Mouse (Mus musculus): ENCODE results near the gene Madd.

DNA sequence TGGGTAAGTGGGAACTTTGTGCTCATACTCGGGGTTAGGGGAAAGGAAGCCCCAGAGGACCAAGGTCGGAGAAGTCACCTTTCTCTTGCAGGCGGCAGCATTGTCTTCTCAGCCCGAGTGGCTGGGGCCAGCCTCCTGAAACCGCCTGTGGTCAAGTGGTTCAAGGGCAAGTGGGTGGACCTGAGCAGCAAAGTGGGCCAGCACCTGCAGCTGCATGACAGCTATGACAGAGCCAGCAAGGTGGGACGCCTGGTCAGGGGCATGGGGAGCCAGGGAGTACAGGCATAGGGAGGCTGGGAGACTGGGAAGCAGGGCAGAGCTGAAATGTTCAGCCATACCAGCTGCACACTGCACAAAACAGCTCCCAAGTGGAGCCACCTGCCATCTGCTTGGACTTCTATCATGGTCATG, 63.4 kb downstream of the Madd start:
- TF ChIP-seq CTCF (IDR thresholded peaks at IDR 0.05; ENCODE audit: extremely low read depth, insufficient read depth, low read length), result no peak
- TF ChIP-seq POLR2A (IDR thresholded peaks at IDR 0.05; ENCODE audit: extremely low read depth, insufficient read depth, low read length), result no peak

All from cortical plate, adult 2 months (tissue).